Mouse (Mus musculus) layer of hippocampus, adult 18-20 months (tissue): ENCODE measurements around the gene Hpcal1. TPM values are rescaled to one million over a fixed set of nuclear protein-coding genes. Genes with fewer than 3 reads are reported as not detected.

Experiments used
- DNase-seq, 2 experiments: peaks; one replicate each; pipeline ENCODE4 v3.0.0; 2022; ENCODE audit warnings: low spot score in 2 of 2
- total RNA-seq, 2 experiments: library from RNA; stranded (reverse); gene quantifications; 2 replicates each; pipeline ENCODE4 v1.2.3; 2021

Gene Hpcal1
- total RNA-seq, 2 experiments from 2014 or later, result 68.1 to 78.0 TPM

DNA sequence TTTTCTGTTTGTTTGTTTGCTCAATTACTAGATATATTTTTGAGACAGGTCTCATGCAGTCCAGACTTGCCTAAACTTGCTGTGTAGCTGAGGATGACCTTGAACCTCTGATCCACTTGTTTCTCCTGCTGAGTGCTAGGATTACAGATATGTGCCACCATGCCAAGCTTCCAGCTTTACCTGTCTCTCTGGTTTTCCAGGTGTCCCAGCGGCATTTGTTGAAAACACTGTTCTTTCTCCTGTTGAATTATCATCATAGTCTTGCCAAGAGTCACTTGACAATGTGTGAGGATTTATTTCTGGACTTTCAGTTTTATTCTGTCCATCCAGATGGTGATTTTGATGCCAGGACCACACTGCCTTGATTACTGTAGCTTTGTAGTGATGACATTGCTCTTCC is 6.3 kb upstream of the Hpcal1 start:
- DNase-seq, result no peak

- no peak for DNase-seq
Measured at GRCm38 (mm10) chr12:17686116-17686515, 4.5 kb upstream of the Hpcal1 start.

DNA sequence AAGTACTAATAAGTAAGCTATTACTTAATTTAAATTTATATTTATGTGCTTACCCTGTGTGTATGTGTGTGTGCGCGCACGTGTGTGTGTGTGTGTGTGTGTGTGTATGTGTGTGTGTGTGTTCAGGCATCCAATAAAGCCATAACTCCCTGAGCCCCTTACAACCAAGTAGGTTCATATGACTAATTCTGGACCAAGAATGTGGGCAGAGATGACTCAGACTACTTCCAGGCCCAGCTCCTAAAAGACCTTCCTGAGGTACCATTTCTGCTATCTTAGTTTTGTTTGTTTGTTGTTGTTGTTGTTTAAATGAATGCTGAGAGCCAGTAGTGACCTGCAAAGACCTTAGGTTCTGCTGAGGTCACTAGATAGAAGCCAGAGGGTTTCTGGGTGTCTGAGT is 1.7 kb upstream of the Hpcal1 start:
- no peak for DNase-seq

GRCm38 (mm10) chr12:17689931-17690563 is 609 bp upstream of the Hpcal1 start:
- DNase-seq, result no peak

GRCm38 (mm10) chr12:17691320-17691876 is 742 bp downstream of the Hpcal1 start:
- DNase-seq, result no peak

DNA sequence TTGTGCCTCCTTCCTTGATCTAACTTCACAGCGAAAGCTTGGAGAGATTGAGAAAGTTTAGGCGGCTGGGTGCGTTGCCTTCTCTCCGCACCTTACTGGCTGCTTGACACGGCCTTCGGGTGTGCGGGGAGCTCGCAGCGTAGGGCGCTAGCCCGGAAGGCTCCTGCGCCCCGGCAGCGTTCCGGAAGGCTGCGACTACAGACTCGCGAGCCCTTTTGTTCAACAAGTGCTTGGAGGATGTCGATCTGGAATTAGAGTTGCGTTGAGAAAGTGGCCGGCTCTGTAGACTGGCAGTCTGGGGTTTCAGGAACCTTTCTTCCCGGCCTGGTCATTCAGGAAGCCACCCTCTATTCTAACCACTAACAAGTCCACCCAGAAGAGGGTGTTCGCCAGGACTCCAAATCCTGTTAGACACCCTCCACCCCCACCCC is 1.2 kb downstream of the Hpcal1 start:
- DNase-seq, result no peak

DNA sequence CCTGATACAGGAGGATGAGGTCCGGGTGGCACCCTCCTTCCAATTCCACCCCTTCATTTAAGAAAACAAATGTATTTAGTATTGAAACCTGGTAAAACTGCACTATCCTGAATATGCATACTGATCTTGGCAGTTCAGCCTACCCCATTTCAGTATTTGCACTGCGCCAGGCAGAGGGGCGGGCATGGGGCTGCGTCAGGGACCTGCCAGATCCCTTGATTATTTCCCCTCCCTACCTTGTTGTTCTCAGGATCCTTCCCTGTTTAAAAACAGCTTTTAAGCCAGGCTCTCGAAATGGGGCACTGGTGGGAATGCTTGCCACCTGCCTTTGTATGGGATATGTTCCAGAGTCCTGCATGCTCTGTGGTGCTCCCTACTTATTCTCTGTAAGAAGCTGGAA is 1.7 kb downstream of the Hpcal1 start:
- DNase-seq, result no peak

DNA sequence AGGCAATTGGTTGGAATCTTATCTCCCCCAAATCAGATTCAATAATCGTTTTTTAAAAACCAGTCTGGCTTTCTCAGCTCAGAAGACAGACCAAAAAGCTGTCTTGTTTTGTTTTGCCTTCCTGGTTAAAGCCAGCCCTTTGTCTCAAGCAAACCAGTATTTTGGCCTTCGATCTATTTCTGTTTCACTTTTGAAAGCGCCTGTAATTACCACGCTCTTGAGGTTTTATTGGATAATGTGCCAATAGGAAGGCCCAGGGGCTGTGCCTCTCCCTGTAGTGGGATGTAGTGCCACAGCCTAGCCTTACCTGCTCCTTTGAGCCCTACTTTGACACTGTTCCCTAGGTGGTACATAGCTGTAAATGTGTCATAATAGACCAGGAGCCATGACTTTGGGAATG is 2.3 kb downstream of the Hpcal1 start:
- DNase-seq, result no peak

DNA sequence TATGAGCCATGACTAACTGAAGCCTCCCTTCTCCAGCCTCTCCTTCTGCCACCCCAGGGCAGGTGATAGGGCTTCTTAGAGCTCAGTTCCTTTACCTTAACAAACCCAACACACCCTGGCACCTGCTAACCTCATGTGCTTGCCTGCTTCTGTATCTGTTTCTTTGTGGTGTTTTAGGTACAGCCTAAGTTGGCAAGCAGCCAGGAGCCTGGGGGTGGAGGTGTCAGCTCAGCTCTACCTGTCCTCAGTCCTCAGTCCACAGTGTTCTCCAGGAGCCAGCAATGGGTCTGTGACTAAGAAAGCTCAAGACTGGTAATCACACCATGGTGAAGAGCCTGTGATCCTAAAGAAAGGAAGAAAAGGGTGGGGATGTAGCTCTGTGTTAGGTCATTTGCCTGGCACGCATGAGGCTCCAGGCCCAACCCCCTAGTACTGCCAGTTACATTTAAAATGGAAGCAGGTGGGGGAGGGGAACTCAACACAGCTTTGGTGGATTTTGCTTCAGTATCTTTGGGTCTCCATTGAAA is 4.0 kb downstream of the Hpcal1 start:
- no peak for DNase-seq

DNA sequence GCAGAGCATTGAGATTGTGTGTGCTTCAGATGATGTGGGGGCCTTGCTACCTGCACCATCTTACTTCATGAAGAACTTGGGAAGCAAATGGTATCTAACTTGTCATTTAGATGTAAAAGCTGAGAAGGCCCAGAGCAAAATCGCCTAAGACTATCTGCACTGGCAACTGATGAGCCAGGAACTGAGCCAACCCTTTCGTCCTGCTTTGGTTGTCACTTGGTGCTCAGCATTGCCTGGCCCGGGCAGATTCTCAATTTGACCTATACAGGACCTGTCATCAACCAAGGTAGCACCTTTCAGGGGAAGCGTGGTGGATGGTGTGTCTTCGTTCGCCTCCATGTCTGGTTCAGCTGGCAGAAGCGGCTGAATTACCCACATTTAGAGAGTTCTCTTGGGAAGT is 5.7 kb downstream of the Hpcal1 start:
- no peak for DNase-seq

GRCm38 (mm10) chr12:17698934-17699333 is 8.3 kb downstream of the Hpcal1 start:
- no peak for DNase-seq

DNA sequence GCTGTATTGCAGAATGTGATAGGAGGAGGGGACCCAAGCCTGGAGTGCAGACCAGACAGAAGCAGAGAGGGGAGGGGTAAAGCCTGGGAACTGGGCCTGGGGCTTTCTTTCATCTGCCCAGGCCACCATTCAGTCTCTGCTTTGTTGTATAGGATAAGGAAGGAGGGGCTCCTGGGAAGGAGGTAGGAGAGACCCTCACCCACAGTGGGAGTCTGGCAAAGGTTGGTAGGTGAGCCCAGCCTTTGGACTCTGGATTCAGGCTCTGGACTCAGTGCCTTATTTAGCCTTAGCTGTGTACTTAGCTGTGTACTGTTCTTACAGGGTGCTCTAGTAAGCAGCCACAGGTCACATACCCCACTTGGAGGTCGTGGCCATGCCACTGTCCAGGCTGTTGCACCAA is 8.8 kb downstream of the Hpcal1 start:
- DNase-seq, result no peak

GRCm38 (mm10) chr12:17701131-17701720 is 10.6 kb downstream of the Hpcal1 start:
- DNase-seq, result no peak

GRCm38 (mm10) chr12:17701795-17702194 is 11.1 kb downstream of the Hpcal1 start:
- DNase-seq, result no peak

DNA sequence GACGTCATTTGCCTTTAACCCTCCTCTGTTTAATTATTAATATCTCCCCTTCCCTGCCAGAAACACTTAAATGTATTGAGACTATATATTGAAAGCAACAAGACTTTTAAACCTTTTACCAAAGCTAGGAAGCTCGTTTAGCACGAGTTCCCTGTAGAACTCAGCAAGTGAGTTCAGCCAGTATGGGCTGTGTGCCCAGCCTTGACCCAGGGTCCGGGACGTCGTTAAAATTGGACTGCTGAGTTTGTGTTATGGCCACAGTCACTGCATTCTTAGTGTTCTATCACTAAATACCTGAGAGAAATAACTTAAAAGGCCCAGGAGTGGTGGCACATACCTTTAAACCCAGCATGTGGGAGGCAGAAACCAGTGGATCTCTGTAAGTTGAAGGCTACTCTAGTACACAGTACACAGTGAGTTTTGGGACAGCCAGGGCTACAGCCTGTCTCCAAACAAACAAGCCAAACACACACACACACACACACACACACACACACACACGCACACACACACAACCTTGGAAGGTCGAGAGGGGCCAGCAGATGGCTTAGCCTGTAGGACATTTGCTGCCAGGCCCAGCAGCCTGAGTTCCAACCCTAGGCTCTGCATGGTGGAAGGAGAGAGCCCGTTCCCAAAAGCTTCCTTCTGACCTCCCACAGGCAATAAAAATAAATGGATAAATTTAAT is 11.7 kb downstream of the Hpcal1 start:
- no peak for DNase-seq

- no peak for DNase-seq
Measured at GRCm38 (mm10) chr12:17702944-17703335, 12.3 kb downstream of the Hpcal1 start.

DNA sequence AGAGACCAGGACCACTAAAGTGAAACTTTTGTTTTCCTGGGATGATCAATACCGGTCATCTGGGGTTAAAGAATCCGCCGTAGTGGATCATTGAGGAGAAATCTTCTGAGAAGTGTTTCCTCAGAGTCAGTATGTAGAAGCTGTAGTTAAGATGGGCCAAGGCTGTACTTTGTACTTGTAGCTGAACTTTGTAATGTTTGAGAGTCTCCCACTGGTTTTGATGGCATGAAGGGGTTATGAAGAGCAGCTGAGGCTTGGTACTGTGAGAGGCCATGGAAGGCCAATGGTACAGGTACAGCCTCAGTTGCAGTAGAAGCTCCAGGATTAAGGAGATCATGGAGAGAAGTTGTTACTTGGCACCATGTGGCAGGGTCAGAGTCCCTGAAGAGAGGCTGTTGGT is 13.2 kb downstream of the Hpcal1 start:
- no peak for DNase-seq

DNA sequence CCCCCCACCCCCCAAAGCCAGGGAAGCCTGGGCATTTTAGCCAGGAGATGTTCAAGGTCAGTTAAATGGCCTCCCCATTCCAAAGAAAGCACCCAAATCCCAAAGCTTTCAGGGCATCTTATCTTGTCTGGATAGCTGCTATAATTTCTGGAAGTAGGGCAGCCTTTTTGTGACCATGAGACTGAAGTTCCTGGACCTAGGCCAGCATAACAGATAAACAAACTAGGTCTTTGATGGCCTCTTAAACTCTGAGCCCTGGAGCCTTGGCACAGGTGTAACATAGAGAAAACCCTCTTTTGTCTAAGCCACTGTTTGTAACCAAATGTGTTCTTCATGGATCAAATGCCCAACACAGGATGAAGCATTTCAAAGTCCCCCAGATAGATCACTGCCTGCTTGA is 16.8 kb downstream of the Hpcal1 start:
- no peak for DNase-seq

- DNase-seq, result no peak
Measured at GRCm38 (mm10) chr12:17709451-17709850, 18.8 kb downstream of the Hpcal1 start.

DNA sequence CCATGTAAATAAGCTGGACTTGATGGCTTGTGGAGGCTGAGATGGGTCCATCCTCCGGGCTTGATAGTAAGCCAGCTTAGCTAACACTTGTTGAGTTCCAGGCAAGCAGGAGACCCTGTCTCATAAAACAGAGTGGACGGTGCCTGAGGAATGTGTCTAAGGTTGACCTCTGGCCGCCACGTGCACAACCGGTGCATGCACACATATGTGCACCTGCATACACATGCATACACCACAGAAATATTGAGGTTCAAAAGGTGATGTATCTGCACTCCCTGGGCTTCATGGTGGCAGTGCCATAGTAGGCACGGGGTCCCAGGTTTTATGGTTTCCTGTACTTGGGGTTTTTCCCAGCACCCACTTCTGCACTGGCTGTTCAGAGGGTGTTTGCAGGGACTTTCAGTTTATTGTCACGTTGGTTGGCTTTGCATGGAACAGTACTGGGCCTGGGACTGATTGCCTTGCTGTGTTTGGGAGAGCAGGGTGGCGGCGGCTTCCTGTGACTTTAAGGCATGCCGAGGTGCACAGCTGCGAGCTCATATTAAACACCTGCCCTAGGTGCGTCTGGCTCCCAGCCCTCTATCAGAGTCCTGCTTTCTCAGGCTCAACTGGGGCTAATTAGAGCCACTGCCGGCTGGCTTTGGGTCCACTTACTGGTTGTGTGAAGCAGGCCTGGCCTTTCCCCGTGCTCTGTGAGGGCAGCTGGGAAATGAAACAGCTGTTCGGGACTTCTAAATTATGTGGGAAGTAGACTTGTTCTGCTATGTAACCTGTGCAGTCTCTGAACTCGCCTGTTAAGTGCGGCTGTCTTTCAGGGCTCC is 19.5 kb downstream of the Hpcal1 start:
- DNase-seq, result no peak

DNA sequence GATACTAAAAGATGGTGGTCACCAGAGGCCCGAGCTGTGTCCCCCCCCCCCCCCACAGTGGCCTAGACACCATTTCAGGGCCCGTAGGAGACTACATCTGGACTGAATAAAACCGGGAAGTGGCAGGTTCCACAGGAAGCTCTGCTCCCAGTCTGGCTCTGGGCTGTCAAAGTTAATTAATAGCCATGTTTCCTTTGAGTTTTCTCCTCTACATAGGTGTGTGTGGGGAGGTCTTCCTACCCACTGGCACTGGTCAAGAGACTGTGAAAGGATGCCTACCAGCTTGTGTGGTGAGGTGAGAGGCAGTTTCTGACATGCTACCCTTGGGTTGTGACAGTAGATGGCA is 20.1 kb downstream of the Hpcal1 start:
- no peak for DNase-seq
